Mouse (Mus musculus): ENCODE data around the gene Npat.

Npat gene

GRCm38 (mm10) chr9:53609968-53610781 lies 73.3 kb downstream of the Npat start, which contains the start of gene Acat1:
Gene Acat1, minus strand, starts transcription at chr9:53610382.
- in situ Hi-C loops (cut with MboI, MseI), result loop anchor here (5.0 kb wide), 1 partner anchor 57 kb away; no protein-coding TSS in a partner anchor

GRCm38 (mm10) chr9:53614286-53614685 lies 77.4 kb downstream of the Npat start:
- in situ Hi-C loops (cut with MboI, MseI), result loop anchor here (5.0 kb wide), 1 partner anchor 53 kb away; no protein-coding TSS in a partner anchor

- in situ Hi-C loops (cut with MboI, MseI), result no loop called here
These were observed 78.4 kb downstream of the Npat start for GRCm38 (mm10) chr9:53615246-53615645.
